Mouse (Mus musculus): ENCODE data around the gene Teddm2. TPM values are rescaled to one million over a fixed set of nuclear protein-coding genes. Genes with fewer than 3 reads are reported as not detected.

Teddm2 gene
- 0.39 and 0.41 TPM in 2 replicates for polyA plus RNA-seq (2015; fragmentation: Nextera tagmentation; extraction: Ambion mirVana)

DNA sequence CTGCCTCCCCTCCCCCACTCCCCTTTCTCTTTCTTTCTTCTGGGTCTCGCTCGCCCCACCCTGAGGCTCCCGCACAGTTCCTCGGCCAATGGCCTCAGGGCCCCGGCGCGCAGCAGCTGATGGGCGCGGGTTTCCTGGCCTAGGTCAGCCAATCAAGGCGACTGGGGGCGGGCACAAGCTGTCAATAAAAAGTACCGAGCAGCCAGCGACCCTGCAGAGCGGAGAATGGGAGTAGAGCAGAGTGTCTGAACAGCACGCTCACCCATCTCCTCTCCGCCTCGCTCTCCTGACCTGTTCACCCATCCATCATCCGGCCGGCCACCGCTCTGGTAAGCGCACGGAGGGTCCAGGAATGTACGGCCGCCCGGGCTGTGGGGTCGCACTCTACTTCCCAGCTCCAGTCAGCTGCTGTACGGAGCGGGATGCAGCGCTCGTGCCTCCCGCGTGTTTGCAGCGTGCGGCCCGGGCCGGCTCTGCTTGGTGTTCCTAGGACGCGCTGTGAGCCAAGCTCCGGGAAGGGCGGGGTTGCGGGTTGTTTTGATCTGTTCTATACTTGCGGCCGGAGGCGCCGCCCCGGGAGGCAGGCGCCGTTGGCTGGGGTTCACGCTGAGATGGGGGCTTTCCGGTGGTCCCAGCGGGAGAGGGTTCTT is at the start of gene Teddm2, which contains the start of gene Glul:
Teddm2 (minus strand) TSS at position 498 of the 650 bp plus-strand sequence.
Glul (plus strand) TSS at position 214 of the 650 bp plus-strand sequence.
- H3K9ac ChIP-seq: peak within 1 kb of the TSS; percentile 95
- WGBS (ENCODE audit: insufficient replicate concordance): under 1% methylated on average over 51 of the region's 51 CpGs
- peak; percentile 94 for ATAC-seq (ENCODE audit: low read depth)

DNA sequence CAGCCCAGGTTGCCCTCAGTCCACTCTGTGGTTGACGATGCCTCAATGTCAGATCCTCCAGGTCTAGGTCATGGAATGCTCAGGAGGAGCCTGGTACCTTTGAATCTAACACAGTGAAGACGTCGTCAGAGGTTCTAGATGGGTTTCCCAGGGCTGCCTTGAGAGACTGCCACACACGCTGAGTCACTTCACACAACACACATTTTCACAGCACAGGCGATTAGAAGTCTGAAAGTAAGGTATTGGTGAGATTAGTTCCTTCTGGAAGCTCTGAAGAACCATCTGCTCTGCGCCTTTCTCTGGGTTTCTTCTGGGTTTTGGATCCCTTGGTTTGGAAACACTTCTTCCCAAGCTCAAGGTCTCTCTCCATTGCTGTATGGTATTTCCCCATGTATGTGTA is 47.8 kb upstream of the Teddm2 start:
- H3K36me3 ChIP-seq: no peaks in the 10 kb centered on the region
- H3K4me1 ChIP-seq (replicated peaks): no peaks in the 10 kb centered on the region
- H3K9ac ChIP-seq: no peak overlapping the region
- no peaks in the 10 kb centered on the region for H3K27me3 ChIP-seq
- H3K9me3 ChIP-seq (replicated peaks): no peaks in the 10 kb centered on the region
- no peak for DNase-seq
- no peak overlapping the region for H3K4me2 ChIP-seq
- no peak overlapping the region for H3K27ac ChIP-seq
- WGBS (ENCODE audit: insufficient replicate concordance): 67% methylated on average over 6 of the region's 6 CpGs
- H3K4me3 ChIP-seq (replicated peaks): no peak overlapping the region
- ATAC-seq (ENCODE audit: low read depth): no peak

More for the DNA sequence above, at the start of gene Teddm2, which contains the start of gene Glul:
- peaks cover 49% of the 10 kb centered on the region for H3K4me1 ChIP-seq (replicated peaks)
- peak; percentile 90 for DNase-seq
- peaks cover 29% of the 10 kb centered on the region for H3K36me3 ChIP-seq
- H3K27me3 ChIP-seq: no peaks in the 10 kb centered on the region
- H3K4me2 ChIP-seq: peak within 1 kb of the TSS; percentile 87
- no peaks in the 10 kb centered on the region for H3K9me3 ChIP-seq (replicated peaks)
- peak within 1 kb of the TSS; percentile 95 for H3K4me3 ChIP-seq (replicated peaks)
- H3K27ac ChIP-seq: peak within 1 kb of the TSS; percentile 100

- WGBS (ENCODE audit: insufficient replicate concordance): 52% methylated on average over 7 of the region's 7 CpGs
Measured at GRCm38 (mm10) chr1:153946971-153947370, 46.9 kb upstream of the Teddm2 start.

GRCm38 (mm10) chr1:153945181-153945580 is 45.2 kb upstream of the Teddm2 start:
- no peak for DNase-seq
- no peaks in the 10 kb centered on the region for H3K27me3 ChIP-seq
- H3K9ac ChIP-seq: no peak overlapping the region
- no peaks in the 10 kb centered on the region for H3K9me3 ChIP-seq (replicated peaks)
- H3K4me1 ChIP-seq (replicated peaks): no peaks in the 10 kb centered on the region
- WGBS (ENCODE audit: insufficient replicate concordance): 60% methylated on average over 5 of the region's 5 CpGs
- no peak for ATAC-seq (ENCODE audit: low read depth)
- no peak overlapping the region for H3K4me3 ChIP-seq (replicated peaks)
- no peak overlapping the region for H3K4me2 ChIP-seq
- no peaks in the 10 kb centered on the region for H3K36me3 ChIP-seq
- no peak overlapping the region for H3K27ac ChIP-seq

More at GRCm38 (mm10) chr1:153946971-153947370, 46.9 kb upstream of the Teddm2 start:
- Histone ChIP-seq H3K4me3 (replicated peaks) (no peak overlapping the region), H3K36me3 (no peaks in the 10 kb centered on the region), H3K27ac (no peak overlapping the region), H3K9me3 (replicated peaks) (no peaks in the 10 kb centered on the region), H3K9ac (no peak overlapping the region), H3K4me2 (no peak overlapping the region), H3K27me3 (no peaks in the 10 kb centered on the region), H3K4me1 (replicated peaks) (no peaks in the 10 kb centered on the region)
- ATAC-seq (ENCODE audit: low read depth) (no peak), DNase-seq (no peak)

DNA sequence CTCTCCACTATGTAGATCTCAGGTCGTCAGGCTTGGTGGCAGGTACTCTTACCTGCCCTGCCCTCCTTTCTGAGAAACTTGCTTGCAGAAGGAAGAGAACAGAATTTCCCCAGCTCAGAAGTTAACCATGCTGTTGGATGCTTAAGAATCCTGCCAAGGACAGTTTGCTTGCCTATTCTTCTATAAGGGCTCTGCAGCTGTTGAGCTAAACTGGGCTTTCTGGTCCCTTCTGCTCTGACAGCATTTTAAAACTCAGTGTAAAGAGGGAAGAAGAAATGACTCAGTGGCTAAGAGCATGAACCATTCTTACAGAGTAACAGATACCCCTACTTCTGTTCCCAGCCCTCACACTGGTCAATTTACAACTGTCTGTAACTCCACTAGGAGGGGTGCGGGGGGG is 41.0 kb upstream of the Teddm2 start:
- no peaks in the 10 kb centered on the region for H3K27me3 ChIP-seq
- peaks cover 6% of the 10 kb centered on the region for H3K4me1 ChIP-seq (replicated peaks)
- no peak overlapping the region for H3K9ac ChIP-seq
- H3K4me3 ChIP-seq (replicated peaks): no peak overlapping the region
- WGBS (ENCODE audit: insufficient replicate concordance): 74% methylated on average over 2 of the region's 2 CpGs
- peaks cover 5% of the 10 kb centered on the region; the same call in 1 of the 2 replicates for H3K9me3 ChIP-seq (replicated peaks)
- no peak for DNase-seq
- H3K27ac ChIP-seq: no peak overlapping the region
- H3K4me2 ChIP-seq: no peak overlapping the region
- no peaks in the 10 kb centered on the region for H3K36me3 ChIP-seq
- ATAC-seq (ENCODE audit: low read depth): no peak

DNA sequence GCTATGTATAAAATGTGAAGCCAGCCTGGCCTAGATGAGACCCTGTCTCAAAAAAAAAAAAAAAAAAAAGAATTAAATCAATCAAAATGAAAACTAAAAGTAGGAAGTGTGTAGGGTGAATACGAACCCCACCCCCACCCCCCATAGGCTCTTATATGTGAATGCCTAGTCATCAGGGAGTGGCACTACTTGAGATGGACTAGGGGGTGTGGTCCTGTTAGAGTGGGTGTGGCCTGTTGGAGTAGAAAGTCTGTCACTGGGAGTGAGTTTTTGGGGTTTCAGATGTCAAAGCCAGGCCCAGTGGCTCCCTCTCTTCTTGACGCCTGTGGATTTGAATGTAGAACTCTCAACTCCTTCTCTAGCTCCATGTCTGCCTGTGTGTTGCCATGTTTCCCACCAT is 37.0 kb upstream of the Teddm2 start:
- Histone ChIP-seq H3K9ac (no peak overlapping the region), H3K27ac (no peak overlapping the region), H3K4me3 (replicated peaks) (no peak overlapping the region), H3K27me3 (no peaks in the 10 kb centered on the region), H3K4me1 (replicated peaks) (peaks cover 6% of the 10 kb centered on the region), H3K4me2 (no peak overlapping the region), H3K36me3 (no peaks in the 10 kb centered on the region), H3K9me3 (replicated peaks) (peaks cover 5% of the 10 kb centered on the region; the same call in 1 of the 2 replicates)
- WGBS (ENCODE audit: insufficient replicate concordance): 86% methylated on average over 2 of the region's 2 CpGs
- ATAC-seq (ENCODE audit: low read depth) (peak; percentile 79), DNase-seq (no peak)

DNA sequence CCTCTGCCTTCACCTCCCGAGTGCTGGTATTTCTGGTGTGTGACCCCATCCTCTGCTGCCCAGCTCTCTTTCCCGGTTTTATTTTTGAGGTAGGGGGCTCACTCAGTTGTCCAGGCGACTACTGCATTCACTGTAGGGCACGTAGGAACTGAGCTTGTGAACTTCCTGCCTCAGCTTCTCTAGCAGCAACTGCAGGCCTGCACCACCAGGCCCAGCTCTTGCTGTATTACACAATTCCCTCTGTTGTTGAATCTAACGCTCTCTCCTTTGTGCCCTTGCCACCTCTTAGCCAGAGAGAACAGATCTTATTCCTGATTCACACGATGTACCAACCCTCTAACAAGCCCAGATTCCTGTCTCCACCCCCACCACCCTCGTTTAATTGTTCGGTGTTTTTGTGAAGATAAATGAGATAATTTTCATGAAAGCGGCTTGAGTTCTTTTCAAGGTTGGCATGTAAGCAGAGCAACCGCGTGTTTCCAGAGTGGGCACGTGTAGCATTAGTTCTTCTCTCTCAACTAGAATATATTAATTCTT is 35.9 kb upstream of the Teddm2 start:
- H3K27me3 ChIP-seq: no peaks in the 10 kb centered on the region
- no peak overlapping the region for H3K4me2 ChIP-seq
- H3K4me3 ChIP-seq (replicated peaks): no peak overlapping the region
- peaks cover 6% of the 10 kb centered on the region for H3K4me1 ChIP-seq (replicated peaks)
- peaks cover 5% of the 10 kb centered on the region; the same call in 1 of the 2 replicates for H3K9me3 ChIP-seq (replicated peaks)
- no peaks in the 10 kb centered on the region for H3K36me3 ChIP-seq
- ATAC-seq (ENCODE audit: low read depth) (no peak), DNase-seq (no peak)
- no peak overlapping the region for H3K9ac ChIP-seq
- 70% methylated on average over 12 of the region's 12 CpGs for whole genome bisulfite sequencing (ENCODE audit: insufficient replicate concordance)
- no peak overlapping the region for H3K27ac ChIP-seq

GRCm38 (mm10) chr1:153933772-153934171 is 33.7 kb upstream of the Teddm2 start:
- Histone ChIP-seq H3K4me2 (no peak overlapping the region), H3K9ac (no peak overlapping the region), H3K27ac (no peak overlapping the region), H3K9me3 (replicated peaks) (peaks cover 5% of the 10 kb centered on the region; the same call in 1 of the 2 replicates), H3K4me3 (replicated peaks) (no peak overlapping the region), H3K36me3 (no peaks in the 10 kb centered on the region), H3K27me3 (no peaks in the 10 kb centered on the region), H3K4me1 (replicated peaks) (peaks cover 6% of the 10 kb centered on the region)
- DNase-seq (no peak), ATAC-seq (ENCODE audit: low read depth) (no peak)
- 59% methylated on average over 1 of the region's 1 CpGs for WGBS (ENCODE audit: insufficient replicate concordance)

GRCm38 (mm10) chr1:153930431-153930830 is 30.4 kb upstream of the Teddm2 start:
- H3K4me2 ChIP-seq: no peak overlapping the region
- DNase-seq (no peak), ATAC-seq (ENCODE audit: low read depth) (no peak)
- no peak overlapping the region for H3K4me3 ChIP-seq (replicated peaks)
- no peak overlapping the region for H3K27ac ChIP-seq
- H3K27me3 ChIP-seq: no peaks in the 10 kb centered on the region
- 65% methylated on average over 2 of the region's 2 CpGs for WGBS (ENCODE audit: insufficient replicate concordance)
- H3K9me3 ChIP-seq (replicated peaks): no peaks in the 10 kb centered on the region
- H3K36me3 ChIP-seq: no peaks in the 10 kb centered on the region
- H3K9ac ChIP-seq: no peak overlapping the region
- no peaks in the 10 kb centered on the region for H3K4me1 ChIP-seq (replicated peaks)

DNA sequence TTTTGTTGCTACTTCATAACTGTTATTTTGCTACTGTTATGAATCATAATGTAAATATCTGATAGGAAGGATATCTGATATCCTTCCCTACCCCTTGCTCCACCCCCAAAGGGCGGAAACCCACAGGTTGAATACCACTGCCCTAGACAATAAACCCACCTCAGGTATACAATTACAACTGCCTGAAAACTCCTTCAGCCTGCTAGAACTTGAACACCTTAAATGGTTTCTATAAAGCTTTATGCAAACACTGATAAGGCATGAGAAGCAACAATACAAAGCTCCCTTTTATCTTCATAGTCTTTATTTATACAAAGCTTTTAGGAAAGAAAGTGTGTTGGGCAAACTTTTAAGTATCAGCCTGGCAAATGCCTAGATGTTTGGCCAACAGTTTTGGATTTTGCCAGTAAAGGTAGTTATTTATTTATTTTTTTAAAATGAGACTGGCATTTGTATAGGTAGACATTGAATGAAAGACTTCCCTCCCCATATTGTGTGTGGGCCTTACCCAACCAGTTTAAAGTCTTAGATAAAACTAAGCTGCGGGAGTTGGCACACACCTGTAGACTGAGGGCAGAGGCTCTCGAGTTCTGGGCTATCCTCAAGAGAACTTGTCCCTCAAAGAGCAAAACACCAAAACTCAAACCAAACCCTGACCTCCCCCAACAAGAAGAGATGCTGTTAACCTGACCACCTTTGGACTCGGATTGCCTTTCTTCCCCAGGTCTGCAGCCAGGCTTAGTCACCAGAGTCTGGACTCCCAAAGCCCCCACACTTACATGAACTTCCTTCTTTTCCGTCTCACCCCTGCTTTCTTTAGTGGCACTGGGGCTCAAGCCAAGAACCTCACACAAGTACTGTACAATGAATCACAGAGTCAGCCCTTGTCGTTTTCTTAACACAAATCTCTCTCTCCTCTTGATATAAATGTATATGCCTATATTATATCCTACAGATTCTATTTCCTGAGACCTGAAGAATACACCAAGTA is 24.7 kb upstream of the Teddm2 start:
- Histone ChIP-seq H3K27me3 (no peaks in the 10 kb centered on the region), H3K4me1 (replicated peaks) (peaks cover 4% of the 10 kb centered on the region), H3K4me2 (no peak overlapping the region), H3K9ac (no peak overlapping the region), H3K27ac (no peak overlapping the region), H3K4me3 (replicated peaks) (no peak overlapping the region), H3K36me3 (no peaks in the 10 kb centered on the region), H3K9me3 (replicated peaks) (no peaks in the 10 kb centered on the region)
- 62% methylated on average over 6 of the region's 6 CpGs for WGBS (ENCODE audit: insufficient replicate concordance)
- ATAC-seq (ENCODE audit: low read depth): no peak
- no peak for DNase-seq

DNA sequence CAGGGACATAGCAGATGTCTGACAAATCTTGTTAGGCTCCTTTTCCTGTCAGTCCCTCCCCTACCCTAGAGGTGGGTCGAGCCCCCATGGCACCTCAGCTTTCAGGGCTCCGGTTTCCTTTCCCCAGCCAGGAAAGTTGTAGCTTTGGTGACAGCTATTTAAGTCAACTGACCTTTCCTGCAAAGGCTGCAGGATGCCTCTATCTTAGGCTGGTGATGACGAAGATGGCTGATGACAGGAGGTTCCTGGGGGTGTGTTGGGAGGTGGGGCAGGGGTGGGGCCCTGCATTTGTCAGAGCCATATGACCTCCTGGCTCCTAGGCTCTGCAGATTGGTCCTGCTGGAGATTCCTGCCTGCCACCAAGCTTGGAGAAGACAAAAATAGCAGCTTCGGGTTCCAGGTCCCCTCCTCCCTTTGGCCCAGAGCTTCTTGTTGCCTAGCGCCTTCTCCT is 22.6 kb upstream of the Teddm2 start:
- no peak overlapping the region for H3K9ac ChIP-seq
- H3K36me3 ChIP-seq: no peaks in the 10 kb centered on the region
- no peaks in the 10 kb centered on the region for H3K9me3 ChIP-seq (replicated peaks)
- DNase-seq (no peak), ATAC-seq (ENCODE audit: low read depth) (no peak)
- 28% methylated on average over 5 of the region's 5 CpGs for WGBS (ENCODE audit: insufficient replicate concordance)
- H3K4me3 ChIP-seq (replicated peaks): no peak overlapping the region
- no peak overlapping the region for H3K27ac ChIP-seq
- H3K27me3 ChIP-seq: no peaks in the 10 kb centered on the region
- no peak overlapping the region for H3K4me2 ChIP-seq
- H3K4me1 ChIP-seq (replicated peaks): peaks cover 4% of the 10 kb centered on the region
